Mouse (Mus musculus): Measurements from ENCODE around the gene BC049715.

DNA sequence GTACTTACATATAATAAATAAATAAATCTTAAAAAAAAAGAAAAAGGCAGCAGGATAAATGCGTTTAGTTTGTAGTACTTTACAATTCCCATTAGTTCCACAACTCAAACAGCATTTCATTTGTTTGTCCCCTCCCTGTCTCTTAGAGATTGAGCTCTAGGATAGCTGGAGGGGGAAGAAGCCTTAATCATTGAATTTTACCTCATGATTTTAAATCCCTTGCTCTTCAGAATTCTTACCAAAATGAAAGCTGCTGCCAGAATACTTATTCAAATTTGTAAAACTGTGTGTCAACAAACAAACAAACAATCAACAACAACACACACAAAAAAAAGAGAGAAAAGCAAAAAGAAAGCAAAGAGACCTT lies 22.0 kb upstream of the BC049715 start:
- TF ChIP-seq EP300 (IDR thresholded peaks at IDR 0.05; ENCODE audit: low read depth), result no peak
- TF ChIP-seq CTCF (IDR thresholded peaks at IDR 0.05; ENCODE audit: low read depth), result no peak
